Mouse (Mus musculus) neural tube, embryonic 11.5 days (tissue): Measurements from ENCODE around the gene Timd2. TPM values are rescaled to one million over a fixed set of nuclear protein-coding genes. Genes with fewer than 3 reads are reported as not detected.
"Not testable (repeated sequence)": the region's sequence is repeated elsewhere in the genome, so short reads cannot be mapped to it uniquely, and the experiment has no call there.

Experiments used
- ATAC-seq: fragments of 200-750 bp; cut with Nextera tagmentation; 2 replicates; pipeline ENCODE4 v1.8.0; 2017; ENCODE audit warnings: moderate number of reproducible peaks, mild to moderate bottlenecking, moderate TSS enrichment, moderate library complexity; ENCODE audit not compliant: insufficient read depth, low FRiP score, low TSS enrichment
- DNase-seq: peaks from one replicate; pipeline ENCODE4 v3.0.0-alpha.2; 2015; ENCODE audit warnings: low spot score
- H3K27ac ChIP-seq: fragments of 300-500 bp; sonication (generic); 2 replicates; pipeline ENCODE4 v1.5.1; 2014; ENCODE audit warnings: low read depth, mild to moderate bottlenecking, low read length
- H3K27me3 ChIP-seq: fragments of 300-500 bp; sonication (generic); 2 replicates; pipeline ENCODE4 v1.6.1; 2014; ENCODE audit warnings: mild to moderate bottlenecking, low read length, mixed read lengths; ENCODE audit not compliant: control insufficient read depth, insufficient read depth
- H3K36me3 ChIP-seq: fragments of 300-500 bp; sonication (generic); 2 replicates; pipeline ENCODE4 v1.6.1; 2014; ENCODE audit warnings: mild to moderate bottlenecking, low read length, moderate library complexity, mixed read lengths; ENCODE audit not compliant: control insufficient read depth, insufficient read depth
- H3K4me1 ChIP-seq: fragments of 300-500 bp; sonication (generic); 2 replicates; pipeline ENCODE4 v1.6.1; 2014; ENCODE audit warnings: low read length, mixed read lengths; ENCODE audit not compliant: control insufficient read depth, insufficient read depth
- H3K4me2 ChIP-seq: fragments of 300-500 bp; sonication (generic); 2 replicates; pipeline ENCODE4 v1.6.1; 2014; ENCODE audit warnings: low read depth, mild to moderate bottlenecking, moderate library complexity
- H3K4me3 ChIP-seq: fragments of 300-500 bp; sonication (generic); 2 replicates; pipeline ENCODE4 v1.5.1; 2014; ENCODE audit warnings: low read depth, low read length
- H3K9ac ChIP-seq: fragments of 300-500 bp; sonication (generic); 2 replicates; pipeline ENCODE4 v1.6.1; 2014; ENCODE audit warnings: mild to moderate bottlenecking, low read length
- H3K9me3 ChIP-seq: fragments of 300-500 bp; sonication (generic); 2 replicates; pipeline ENCODE4 v1.6.1; 2016; ENCODE audit warnings: low read length; ENCODE audit not compliant: control insufficient read depth
- WGBS: fragments of 180-500 bp; shearing (Covaris S2); extraction: QIAGEN DNeasy Blood & Tissue Kit; methylation state at CpG from one replicate; pipeline ENCODE4 v1.1.7; 2014; 5-methylcytosine and 5-hydroxymethylcytosine counted together
- polyA plus RNA-seq: library from polyadenylated mRNA; unstranded; fragments of >200 nt; fragmentation: Nextera tagmentation; extraction: Ambion mirVana; gene quantifications from 2 replicates; pipeline ENCODE4 v1.2.1, GENCODE M21; 2014

Timd2 gene
- polyA plus RNA-seq, 1 experiment from 2014 or later = not detected

- Histone ChIP-seq H3K36me3 (no peaks in the 10 kb centered on the region), H3K9ac (no peak overlapping the region), H3K27me3 (no peaks in the 10 kb centered on the region), H3K4me2 (no peak overlapping the region), H3K9me3 (no peaks in the 10 kb centered on the region), H3K4me3 (no peak overlapping the region), H3K4me1 (no peaks in the 10 kb centered on the region), H3K27ac (no peak overlapping the region)
- DNase-seq = no peak
- 59% methylated on average over 1 of the region's 1 CpGs for WGBS
- no peak for ATAC-seq
Observed at GRCm38 (mm10) chr11:46734617-46735016, 27.8 kb upstream of the Timd2 start.

GRCm38 (mm10) chr11:46733242-46733789 is 26.5 kb upstream of the Timd2 start:
- DNase-seq (no peak), ATAC-seq (no peak)
- 67% methylated on average over 6 of the region's 6 CpGs for WGBS
- Histone ChIP-seq H3K36me3 (no peaks in the 10 kb centered on the region), H3K4me3 (no peak overlapping the region), H3K9ac (no peak overlapping the region), H3K4me1 (no peaks in the 10 kb centered on the region), H3K27ac (no peak overlapping the region), H3K9me3 (no peaks in the 10 kb centered on the region), H3K4me2 (no peak overlapping the region), H3K27me3 (no peaks in the 10 kb centered on the region)

GRCm38 (mm10) chr11:46731541-46732070 is 24.7 kb upstream of the Timd2 start:
- Histone ChIP-seq H3K4me1 (no peaks in the 10 kb centered on the region), H3K27me3 (no peaks in the 10 kb centered on the region), H3K4me3 (no peak overlapping the region), H3K4me2 (no peak overlapping the region), H3K9me3 (no peaks in the 10 kb centered on the region), H3K27ac (no peak overlapping the region), H3K9ac (no peak overlapping the region), H3K36me3 (no peaks in the 10 kb centered on the region)
- DNase-seq (no peak), ATAC-seq (no peak)
- 89% methylated on average over 11 of the region's 11 CpGs for whole genome bisulfite sequencing

- H3K4me3 ChIP-seq = no peak overlapping the region
- no peaks in the 10 kb centered on the region for H3K36me3 ChIP-seq
- ATAC-seq (no peak), DNase-seq (no peak)
- no peaks in the 10 kb centered on the region for H3K4me1 ChIP-seq
- no peak overlapping the region for H3K9ac ChIP-seq
- no peak overlapping the region for H3K27ac ChIP-seq
- no peaks in the 10 kb centered on the region for H3K9me3 ChIP-seq
- no peaks in the 10 kb centered on the region for H3K27me3 ChIP-seq
- WGBS = 89% methylated on average over 5 of the region's 5 CpGs
- no peak overlapping the region for H3K4me2 ChIP-seq
Observed at GRCm38 (mm10) chr11:46698830-46699229, 8.0 kb downstream of the Timd2 start.

GRCm38 (mm10) chr11:46698278-46698655 is 8.6 kb downstream of the Timd2 start:
- WGBS = 88% methylated on average over 6 of the region's 6 CpGs

GRCm38 (mm10) chr11:46697433-46698277 is 9.2 kb downstream of the Timd2 start:
- no peak overlapping the region for H3K27ac ChIP-seq
- WGBS = 85% methylated on average over 5 of the region's 5 CpGs

More at GRCm38 (mm10) chr11:46698278-46698655, 8.6 kb downstream of the Timd2 start:
- Histone ChIP-seq H3K27me3 (no peaks in the 10 kb centered on the region), H3K36me3 (no peaks in the 10 kb centered on the region), H3K4me3 (no peak overlapping the region), H3K9ac (no peak overlapping the region), H3K9me3 (no peaks in the 10 kb centered on the region), H3K4me1 (no peaks in the 10 kb centered on the region), H3K27ac (no peak overlapping the region), H3K4me2 (no peak overlapping the region)
- DNase-seq = no peak
- no peak for ATAC-seq

GRCm38 (mm10) chr11:46695849-46696248 is 11.0 kb downstream of the Timd2 start:
- not testable (repeated sequence) for H3K27ac ChIP-seq, H3K4me2 ChIP-seq, H3K9ac ChIP-seq, ATAC-seq, H3K4me3 ChIP-seq, DNase-seq, H3K9me3 ChIP-seq, H3K4me1 ChIP-seq, H3K36me3 ChIP-seq, H3K27me3 ChIP-seq
- WGBS = 82% methylated on average over 2 of the region's 2 CpGs

More at GRCm38 (mm10) chr11:46697433-46698277, 9.2 kb downstream of the Timd2 start:
- no peak for ATAC-seq
- DNase-seq = no peak
- no peak overlapping the region for H3K9ac ChIP-seq
- no peak overlapping the region for H3K4me3 ChIP-seq
- no peaks in the 10 kb centered on the region for H3K9me3 ChIP-seq
- no peaks in the 10 kb centered on the region for H3K27me3 ChIP-seq
- H3K36me3 ChIP-seq = no peaks in the 10 kb centered on the region
- H3K4me1 ChIP-seq = no peaks in the 10 kb centered on the region
- no peak overlapping the region for H3K4me2 ChIP-seq

GRCm38 (mm10) chr11:46690136-46690535 is 16.7 kb downstream of the Timd2 start:
- Histone ChIP-seq H3K4me1 (no peaks in the 10 kb centered on the region), H3K4me2 (no peak overlapping the region), H3K9ac (no peak overlapping the region), H3K36me3 (no peaks in the 10 kb centered on the region), H3K4me3 (no peak overlapping the region), H3K27me3 (no peaks in the 10 kb centered on the region), H3K27ac (no peak overlapping the region), H3K9me3 (no peaks in the 10 kb centered on the region)
- ATAC-seq (no peak), DNase-seq (no peak)
- WGBS = 90% methylated on average over 2 of the region's 2 CpGs

- Histone ChIP-seq H3K4me3 (no peak overlapping the region), H3K27ac (no peak overlapping the region), H3K9ac (no peak overlapping the region), H3K9me3 (no peaks in the 10 kb centered on the region), H3K4me2 (no peak overlapping the region), H3K36me3 (no peaks in the 10 kb centered on the region), H3K4me1 (no peaks in the 10 kb centered on the region), H3K27me3 (no peaks in the 10 kb centered on the region)
- DNase-seq = no peak
- 81% methylated on average over 4 of the region's 4 CpGs for WGBS
- no peak for ATAC-seq
Observed at GRCm38 (mm10) chr11:46683723-46684122, 23.1 kb downstream of the Timd2 start.
